Mouse (Mus musculus): ENCODE measurements around the gene Clasrp.
"Not testable (repeated sequence)": the region's sequence is repeated elsewhere in the genome, so short reads cannot be mapped to it uniquely, and the experiment has no call there.

The Clasrp gene

DNA sequence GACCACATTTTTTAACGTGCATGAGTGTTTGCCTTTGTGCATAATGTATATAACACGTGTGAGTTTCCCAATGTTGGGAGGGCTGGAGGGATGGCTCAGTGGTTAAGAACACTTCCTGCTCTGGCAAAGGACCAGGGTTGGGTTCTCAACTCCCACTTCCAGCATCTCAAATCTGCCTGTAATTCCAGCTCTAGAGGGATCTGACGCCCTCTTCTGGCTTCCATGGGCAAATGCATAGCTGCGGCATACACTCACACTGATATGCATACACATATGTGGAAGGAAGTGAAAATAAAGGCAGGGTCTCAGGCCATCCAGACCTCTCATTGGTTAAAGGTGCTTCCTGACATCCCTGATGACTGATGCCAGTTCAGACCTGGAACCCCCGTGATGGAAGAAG, 3.0 kb upstream of the Clasrp start:
- no peak for DNase-seq

DNA sequence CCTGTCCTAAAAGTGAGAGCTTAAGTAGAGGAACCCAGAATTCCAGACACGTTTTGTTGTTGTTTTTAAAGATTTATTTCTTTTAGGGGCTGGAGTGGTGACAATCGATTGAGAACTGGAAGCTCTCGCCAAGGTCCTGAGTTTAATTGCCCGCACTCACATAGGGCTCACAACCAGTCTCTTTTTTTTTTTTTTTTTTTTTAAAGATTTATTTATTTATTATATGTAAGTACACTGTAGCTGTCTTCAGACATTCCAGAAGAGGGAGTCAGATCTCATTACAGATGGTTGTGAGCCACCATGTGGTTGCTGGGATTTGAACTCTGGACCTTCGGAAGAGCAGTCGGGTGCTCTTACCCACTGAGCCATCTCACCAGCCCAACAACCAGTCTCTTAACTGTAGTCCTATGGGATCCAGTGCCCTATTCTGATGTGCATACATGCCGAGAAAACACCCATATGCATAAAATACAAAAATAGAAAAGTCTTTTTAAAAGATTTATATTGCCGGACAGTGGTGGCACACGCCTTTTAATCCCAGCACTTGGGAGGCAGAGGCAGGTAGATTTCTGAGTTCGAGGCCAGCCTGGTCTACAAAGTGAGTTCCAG, 424 bp upstream of the Clasrp start:
- not testable (repeated sequence) for DNase-seq

DNA sequence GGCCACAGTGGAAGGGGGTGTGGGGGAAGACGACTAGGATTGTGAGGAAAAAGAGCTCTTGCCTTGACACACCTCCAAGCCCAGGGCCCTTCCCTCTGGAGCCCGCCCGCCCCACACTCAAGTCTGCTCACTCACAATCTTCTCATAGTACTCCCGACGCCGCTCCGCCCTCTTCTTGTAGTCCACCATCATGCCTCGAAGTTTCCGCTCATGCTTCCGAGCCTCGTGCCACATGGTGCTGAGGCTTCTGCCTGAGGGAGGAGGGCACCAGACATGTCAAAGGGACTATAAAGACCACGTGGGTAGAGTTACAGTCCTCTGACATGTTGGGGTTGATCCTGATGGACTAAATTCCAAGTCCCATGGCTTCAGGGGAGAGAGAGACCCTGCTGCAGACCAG, 1.2 kb downstream of the Clasrp start:
- DNase-seq, result no peak

DNA sequence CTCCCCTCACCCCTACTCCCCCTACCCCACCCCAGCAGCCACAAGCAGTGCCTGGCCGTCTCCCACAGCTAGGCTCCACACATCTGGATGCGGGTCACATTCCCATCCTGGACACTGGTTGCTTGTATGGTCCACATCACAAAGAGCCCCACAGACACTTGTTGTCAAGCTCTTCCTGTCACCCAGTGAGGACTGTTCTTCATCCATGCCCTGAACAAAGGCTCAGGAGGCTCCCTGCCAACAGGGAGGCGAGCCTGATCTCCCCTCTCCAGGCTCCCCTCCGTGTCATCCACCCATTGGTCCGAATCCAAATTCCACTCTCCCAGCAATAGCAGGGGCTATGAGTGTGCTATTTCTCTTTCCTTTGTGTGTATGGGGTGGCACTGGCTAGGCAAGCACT, 3.7 kb downstream of the Clasrp start:
- DNase-seq, result no peak

DNA sequence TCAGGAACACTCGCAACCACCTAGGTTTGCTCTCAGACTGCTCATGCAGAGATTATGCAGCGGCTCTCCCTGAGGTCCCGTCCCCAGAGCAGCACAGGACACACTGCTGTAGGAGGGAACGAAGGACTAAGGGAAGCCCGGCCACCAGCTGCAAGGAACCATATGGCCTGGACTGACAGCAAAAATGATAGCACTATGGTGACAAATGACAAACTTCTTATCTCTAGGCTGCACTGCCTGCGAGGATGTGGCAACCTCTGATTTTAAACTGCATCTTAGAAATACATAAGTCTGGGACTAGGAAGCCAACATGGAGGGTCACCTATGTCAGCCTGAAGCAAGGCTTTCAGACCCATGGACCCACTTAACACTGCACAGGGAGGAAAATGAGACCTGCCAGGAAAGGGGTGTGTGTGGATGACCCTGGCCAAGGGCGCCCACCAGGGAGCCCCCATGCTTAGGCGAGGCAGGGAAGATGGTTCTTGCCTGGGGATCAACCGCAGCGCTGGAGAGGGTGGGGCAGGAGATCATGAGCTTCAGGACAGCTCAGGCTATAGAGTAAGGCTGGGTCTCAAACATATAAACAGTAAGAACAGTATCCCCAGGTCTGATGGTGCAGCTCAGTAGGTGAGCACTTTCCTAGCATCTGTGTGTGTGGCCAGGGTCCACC, 11.1 kb downstream of the Clasrp start:
- DNase-seq, result no peak

DNA sequence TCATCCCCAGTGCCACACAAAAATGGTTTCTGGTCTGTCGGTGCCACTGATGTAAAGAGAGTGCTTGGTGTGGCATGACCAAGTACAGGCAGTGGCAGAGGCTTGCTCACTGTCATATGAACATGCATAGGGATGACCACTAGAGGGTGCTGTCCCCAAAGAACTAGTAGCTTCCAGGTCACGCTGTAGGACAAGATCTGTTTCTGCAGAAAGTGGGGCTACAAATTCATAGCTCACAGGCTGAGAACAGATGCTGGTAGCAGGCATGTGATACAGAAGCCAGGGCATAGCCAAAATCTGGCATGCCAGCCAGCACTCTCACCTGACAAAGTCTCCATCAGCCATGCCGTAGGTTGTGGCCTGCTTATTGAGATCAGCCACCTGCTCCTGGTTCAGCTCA, 14.4 kb downstream of the Clasrp start:
- DNase-seq, result peak; percentile 87 to 89

DNA sequence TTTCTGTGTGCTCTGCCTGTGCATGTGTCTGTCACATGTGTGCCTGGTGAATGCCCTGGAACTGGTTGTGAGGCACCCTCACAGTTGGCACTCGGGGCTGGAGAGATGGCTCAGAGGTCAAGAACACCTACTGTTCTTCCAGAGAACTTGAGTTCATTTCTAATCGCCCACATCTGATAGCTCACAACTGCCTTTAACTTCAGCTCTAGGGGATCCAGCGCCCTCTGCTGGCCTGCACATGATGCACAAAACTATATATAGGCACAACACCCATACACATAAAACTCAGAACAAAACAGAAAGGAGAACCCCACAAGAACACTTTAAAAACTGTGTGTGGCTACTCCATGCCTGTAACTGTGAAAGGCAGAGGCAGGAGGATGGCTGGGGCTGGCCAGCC, 15.1 kb downstream of the Clasrp start:
- peak; percentile 70 to 73 for DNase-seq

DNA sequence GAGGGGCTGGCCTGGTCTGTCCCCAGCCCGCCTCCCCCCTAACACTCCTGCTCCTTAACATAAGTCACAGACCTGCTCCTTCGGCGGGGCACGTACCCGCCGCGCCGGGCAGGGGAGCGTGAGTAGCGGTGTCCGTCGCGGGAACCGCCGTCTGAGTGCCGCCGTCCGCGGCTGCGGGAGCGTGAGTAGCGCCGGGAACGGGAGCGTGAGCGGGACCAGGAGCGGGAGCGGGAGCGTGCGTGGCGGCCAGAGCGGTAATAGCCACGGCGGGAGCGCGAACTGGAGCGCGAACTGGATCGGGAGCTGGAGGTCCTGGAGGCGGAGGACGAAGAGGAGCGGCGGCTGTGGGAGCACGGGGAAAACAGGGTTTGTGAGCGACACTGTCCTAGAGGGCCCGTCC, 18.0 kb downstream of the Clasrp start:
- no peak for DNase-seq

DNA sequence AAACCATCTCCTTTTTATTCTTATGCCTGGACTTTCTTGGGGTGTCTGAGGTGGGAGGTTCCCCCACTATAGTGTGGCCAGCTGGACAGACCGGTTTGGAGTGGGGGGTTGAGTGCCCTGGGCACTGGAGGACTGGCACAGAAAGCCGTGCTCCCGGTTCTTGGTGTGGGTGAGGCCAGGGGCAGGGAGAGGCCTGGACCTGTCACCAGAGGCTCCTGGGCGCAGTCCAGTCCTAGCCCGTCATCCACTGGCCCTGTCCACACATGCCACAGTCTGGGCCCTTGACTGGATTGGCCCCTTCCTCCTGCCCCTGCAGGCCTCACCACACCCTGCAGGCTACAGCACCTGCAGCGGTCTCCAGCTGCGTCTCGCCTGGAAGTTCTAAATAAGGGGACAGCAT, 23.7 kb downstream of the Clasrp start:
- DNase-seq, result no peak

DNA sequence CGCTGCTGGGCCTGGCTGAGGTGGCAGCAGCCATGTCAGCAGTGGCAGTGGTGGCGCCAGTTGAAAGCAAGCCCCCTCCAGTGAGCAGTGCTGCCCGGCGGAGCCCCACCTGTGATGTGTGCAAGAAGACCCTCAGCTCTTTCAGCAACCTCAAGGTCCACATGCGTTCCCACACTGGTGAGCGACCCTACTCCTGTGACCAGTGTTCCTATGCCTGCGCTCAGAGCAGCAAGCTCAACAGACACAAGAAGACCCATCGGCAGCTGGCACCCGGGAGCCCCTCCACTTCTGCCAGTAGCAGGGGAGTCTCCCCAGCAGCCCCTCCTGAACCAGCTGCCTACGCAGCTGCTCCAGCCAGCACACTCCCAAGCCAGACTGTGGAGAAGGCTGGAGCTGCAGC, 24.5 kb downstream of the Clasrp start:
- no peak for DNase-seq

DNA sequence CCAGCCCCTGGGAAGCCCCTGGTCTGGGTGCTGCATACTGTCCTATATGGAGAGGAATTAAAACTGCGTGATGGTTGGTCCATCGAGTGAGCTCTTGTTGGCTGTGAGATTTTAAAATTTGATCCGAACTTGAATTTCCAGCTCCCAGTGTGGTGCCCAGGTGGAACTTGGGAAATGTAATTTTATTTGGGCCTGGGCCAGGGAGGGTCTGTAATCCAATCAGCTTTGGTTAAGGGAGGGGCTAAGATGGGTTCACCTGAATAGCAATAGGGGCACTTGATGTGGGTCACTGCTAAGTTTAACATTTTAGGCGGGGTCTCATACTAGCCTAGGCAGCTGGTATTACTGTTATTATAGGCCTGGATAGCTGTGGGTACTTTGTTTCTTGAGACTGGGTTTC, 25.9 kb downstream of the Clasrp start:
- no peak for DNase-seq

DNA sequence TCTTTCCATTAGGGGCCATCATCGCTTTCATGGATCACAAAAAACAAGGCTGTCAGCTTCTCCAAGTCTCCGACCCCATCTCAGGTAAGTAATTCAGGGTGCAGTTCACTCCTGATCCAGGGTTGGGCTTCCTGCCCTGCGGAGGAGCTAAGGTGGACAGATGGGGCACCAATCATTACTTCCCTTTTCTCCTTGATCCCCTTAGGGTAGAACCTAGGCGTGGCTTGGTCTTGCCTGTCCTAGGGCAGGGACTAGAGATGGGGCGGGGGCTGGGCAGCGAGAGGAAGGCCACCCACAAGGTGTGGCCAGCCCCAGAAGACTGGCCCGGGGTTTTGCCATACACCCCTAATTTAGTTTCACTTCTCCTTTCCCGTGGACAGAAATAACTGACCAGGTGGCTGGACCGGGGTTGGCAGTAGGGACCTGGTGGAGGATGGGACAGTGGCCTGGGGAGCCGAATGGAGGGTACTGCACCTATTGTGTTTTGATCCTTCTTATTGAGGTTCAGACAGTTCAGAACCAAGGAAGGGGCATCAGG, 26.3 kb downstream of the Clasrp start:
- DNase-seq, result peak in 1 of 2 experiments; percentile 57

DNA sequence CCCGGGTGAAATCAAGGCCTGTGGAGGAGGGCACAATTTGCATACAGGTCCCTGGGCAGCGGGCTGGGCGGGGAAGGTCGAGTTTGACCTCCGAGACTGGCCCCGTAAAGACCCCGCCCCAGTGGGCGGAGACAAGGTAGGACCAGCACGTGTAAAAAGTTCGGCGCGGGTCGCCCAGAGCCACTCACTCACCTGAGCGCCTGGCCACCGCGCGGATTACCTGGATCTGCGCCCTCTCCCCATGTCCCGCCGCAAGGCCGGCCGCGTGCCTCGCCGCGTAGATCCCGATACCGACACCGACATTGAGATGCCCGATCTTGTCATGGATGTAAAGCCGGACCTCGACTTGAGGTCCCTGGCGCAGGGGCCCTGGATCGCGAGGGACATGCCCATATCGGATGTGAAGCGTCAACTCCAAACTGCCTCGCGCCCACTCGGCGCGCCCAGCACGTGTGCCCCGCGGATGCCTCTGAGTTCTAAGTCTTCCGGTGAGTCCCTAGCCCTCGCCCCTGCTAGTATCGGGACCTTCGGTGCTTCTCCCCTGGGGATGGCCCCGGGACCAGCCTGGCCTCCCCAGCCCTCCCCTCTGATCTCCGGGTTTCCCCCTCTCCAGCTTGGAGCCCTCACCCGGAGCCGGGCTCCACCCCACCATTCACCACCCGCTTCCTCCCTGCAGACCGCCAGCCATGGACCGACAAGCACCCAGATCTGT, 27.0 kb downstream of the Clasrp start, which contains the start of the genes Zfp296 and Gemin7:
Zfp296 (plus strand) TSS at position 147 of the 712 bp plus-strand sequence.
Gemin7 (minus strand) TSS at position 455 of the 712 bp plus-strand sequence.
- DNase-seq, result peak; percentile 72 to 76

DNA sequence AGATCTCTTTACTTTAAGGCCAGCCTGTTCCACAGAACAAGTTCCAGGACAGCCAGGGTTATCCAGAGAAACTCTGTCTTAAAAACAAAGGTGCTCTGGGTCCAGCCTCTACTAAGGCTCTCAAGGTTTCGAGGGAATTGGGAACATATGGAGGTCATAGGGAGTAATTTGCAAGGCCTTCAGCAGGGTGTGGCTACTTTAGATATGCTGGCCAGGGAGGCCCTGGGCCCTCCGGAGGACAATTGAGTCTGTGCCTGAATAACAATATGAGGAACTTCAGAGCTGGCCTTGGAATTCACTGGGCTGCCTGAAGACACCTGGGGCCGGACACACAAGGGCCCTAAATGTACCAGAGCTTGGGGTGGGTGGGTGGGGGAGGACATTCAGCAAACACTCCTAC, 28.7 kb downstream of the Clasrp start:
- DNase-seq, result no peak

DNA sequence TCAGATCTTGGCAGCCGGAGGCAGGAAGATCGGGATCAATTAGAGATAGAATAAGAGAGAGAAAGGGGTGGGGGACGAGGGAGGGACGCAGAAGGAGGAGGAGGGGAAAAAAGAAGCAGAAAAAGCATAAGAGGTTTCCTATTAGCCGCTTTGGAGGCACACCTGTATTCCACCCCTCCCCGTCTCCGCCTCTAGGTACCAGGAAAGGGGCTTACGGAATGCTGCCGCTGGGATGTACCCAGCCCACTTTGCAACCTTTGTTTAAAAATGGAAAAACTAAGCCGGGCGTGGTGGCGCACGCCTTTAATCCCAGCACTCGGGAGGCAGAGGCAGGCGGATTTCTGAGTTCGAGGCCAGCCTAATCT, 30.5 kb downstream of the Clasrp start:
- no peak for DNase-seq

DNA sequence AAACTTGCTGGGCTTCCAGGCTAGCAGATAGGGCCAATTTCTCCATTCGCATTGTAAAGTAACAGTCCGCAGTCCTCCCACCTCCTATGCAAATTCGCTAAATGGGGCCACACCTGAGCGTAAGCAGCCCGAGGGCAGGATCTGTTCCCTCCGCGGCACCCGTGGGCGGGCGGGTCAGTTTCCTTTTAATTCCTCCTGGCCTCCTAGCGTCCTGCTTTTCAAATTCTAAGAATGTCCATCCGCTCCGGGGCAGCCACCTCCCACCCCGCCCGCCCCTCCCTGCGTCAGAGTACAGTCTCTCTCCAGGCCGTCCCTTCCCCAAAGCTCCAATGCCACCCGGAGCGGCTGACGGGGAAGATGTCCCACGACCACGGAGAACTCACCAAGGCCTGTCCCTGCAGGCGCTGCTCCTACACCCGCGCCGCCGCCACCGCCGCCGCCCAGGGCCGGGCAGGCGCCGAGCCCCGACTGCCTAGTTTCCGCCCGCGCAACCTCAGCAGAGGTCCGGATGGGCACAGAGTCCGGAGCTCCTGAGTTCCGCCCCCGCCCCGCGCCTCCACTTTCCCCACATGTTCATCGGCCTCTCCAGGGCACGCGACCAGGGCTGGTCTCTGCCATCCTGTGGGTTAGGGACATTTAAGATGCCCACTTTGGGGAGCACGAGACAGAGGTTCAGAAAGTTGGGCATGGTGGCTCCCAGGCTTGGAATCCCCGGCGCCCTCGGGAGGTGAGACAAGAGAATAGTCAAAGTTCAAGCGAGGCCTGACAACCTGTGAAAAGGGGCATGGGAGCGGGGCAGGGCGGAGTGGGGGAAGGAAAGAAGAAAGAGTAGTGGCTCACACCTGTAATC, 31.1 kb downstream of the Clasrp start:
- DNase-seq, result peak; percentile 85 to 88

DNA sequence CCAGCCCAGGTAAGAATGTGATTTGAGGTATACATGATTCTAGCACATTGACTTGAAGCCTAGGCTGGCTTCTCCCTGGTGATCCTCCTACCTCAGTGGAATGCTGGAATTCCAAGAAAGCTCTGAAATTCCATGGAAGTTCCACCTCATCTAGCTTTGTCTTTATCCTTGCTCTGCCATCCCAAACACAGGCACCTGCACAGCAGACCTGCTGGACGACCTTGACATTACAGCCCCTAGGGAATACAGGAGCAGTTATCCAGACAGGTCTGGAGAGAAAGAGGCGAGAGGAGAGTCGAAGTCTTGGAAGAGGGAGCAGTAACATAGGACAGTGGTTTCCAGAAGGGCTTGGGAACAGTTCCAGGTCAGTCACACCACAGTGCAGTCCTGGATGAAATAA, 34.6 kb downstream of the Clasrp start:
- DNase-seq, result no peak

DNA sequence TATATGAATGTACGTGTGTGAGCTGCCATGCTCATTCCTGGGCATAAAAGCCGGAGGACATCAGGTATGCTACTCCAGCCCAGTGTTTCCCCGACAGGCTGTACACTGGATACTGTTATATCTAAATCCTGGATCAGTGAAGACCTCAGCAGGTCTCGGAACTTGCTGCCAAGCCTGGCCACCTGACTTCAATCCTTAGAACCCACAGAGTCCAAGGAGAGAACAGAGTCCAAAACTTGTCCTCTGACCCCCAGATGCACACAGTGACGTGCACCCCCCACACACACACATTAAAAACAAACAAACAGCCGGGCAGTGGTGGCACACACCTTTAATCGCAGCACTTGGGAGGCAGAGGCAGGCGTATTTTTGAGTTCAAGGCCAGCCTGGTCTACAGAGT, 36.9 kb downstream of the Clasrp start:
- DNase-seq, result no peak

DNA sequence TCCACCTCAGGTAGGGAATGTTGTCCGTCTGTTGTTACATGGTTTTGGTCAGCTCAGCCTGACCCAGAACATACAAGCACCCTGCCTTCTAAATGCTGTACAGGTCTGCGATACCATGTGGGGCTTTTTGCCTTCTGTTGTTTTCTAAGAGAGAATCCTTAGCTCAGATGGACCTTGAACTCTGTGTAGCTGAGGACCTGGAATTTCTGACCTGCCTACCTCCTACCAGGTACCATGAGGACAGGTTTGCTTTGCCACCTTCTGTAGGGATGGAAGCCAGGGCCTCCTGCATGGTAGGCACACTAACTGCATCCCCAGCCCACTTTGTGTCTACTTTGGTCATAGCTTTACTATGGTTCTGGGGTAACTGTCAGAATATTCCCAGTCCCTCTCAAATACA, 38.5 kb downstream of the Clasrp start:
- DNase-seq, result no peak

DNA sequence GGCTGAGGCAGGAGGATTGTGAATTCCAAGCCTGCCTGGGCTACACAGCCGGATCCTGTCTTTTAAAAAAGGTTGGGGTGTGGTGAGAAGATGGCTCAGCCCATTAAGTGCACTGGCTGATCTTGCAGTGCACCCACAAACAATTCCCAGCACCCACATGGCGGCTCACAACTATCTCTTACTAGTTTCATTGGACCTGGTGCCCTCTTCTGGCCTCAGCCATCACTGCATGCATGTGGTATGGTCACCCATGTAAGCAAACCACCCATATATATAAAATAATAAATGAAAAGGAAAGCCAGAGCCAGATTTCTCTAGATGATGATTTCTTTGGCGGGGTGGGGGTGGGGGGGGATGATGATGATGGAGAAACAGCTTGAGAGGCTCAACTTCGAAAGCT, 39.8 kb downstream of the Clasrp start:
- DNase-seq, result peak; percentile 41 to 48

DNA sequence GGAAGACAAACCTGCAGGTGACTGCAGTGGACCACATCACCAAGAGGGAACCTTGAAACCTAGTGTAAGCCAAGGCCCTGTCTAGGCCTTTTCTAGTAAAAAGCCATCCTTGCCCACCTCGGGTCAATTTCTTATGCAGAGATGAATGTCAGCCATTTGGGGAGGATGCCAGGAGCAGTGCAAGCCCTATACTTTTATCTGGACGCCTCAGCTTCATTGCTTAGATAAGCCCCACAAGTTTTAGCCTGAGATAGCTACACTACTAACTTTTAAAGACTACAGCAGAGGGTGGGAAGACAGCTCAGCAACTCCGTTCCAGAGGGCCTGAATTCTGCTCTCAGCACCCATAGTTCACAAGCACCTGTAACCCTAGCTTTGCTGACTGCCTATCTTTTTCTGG, 40.4 kb downstream of the Clasrp start:
- DNase-seq, result no peak

DNA sequence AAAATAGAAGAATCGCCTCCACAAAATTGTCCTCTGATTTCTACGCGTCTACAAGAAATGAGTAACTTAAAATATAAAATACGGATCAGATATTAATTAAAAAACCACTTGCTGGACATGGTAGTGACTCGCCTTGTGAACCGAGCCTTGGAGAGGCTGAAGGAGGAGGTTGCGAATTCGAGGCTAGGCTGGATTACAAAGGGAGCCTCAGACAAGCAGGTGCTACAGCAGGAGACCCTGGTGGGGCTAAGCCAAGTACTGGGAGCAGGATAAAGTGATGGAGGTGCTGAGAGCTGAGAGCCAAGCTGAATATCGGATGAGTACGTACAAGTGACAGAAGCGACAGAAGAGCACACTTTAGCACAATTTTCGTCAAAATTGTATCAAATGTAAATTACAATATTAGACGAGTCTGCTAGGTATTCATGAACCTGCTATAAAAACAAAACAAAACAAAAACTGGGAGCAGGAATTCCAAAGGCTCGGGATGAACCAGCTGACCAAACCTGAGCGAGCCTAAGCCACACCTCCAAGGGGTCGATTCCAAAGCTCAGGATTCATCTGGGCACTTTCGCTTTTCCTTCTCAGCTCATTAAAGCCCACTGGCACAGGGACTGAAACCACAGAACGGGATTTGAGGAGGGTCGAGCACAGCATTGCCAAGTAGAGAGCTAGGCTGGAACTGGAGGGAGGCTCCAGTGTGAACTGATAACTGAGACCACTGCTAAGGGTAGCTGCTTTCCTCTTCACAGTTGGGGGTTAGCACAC, 41.5 kb downstream of the Clasrp start, which contains the start of gene Ppp1r37:
Ppp1r37 (minus strand) TSS at position 434 of the 768 bp plus-strand sequence.
- DNase-seq, result no peak

Measured in B cell, adult 2 months (primary cell).